Mouse (Mus musculus) ovary, postnatal 10 days (tissue): Measurements from ENCODE around the gene Ggps1.

Experiments
- DNase-seq: peaks from one replicate; pipeline ENCODE4 v3.0.0; 2022; ENCODE audit warnings: low spot score

The Ggps1 gene

DNA sequence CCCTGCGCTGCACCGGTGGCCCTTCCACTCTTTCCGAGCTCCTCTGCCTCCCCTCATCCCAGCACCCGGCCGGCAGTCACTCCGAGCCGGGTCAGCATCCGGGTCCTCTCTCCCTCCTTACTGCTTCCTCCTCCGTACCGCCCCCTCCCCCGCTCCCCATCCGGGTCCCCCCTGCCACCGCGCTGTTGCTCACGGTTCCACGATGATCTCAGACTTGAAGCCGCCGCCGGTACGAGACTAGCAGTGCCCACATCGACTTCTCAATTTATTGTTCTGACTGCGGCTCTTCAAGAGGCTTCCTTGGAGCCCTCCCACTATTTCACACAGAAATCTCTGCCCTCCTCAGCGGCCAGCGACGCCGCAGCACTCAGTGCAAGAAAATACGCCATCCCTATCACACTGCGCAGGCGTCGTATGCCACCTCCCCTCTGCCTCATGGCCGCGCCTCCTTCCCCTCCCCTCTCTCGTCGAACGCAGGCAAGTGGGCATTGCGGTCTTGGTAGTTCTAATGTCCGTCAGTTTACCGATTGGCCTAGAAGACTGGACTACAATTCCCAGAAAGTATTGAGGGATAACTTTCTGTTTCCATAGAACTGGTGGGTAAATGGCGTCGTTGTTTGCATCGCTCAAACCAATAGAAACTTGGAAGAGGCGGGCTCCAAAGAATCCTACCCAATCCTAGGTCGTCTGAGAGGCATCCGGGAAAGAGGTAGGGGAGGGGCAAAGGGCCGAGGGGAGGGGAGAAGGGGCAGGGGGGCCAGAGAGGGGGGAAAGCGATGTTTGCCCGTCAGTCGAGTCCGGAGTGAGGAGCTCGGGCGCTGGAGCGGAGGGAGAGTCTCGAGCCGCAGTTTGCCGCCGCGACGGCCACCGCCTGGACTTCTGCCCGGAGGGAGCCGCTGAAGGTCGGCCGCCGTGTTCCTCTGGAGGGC lies at the start of gene Ggps1, which contains the start of gene Arid4b:
Ggps1 (minus strand) TSS at position 476 of the 929 bp plus-strand sequence.
Arid4b (plus strand) TSS at position 220 of the 929 bp plus-strand sequence.
- peak; percentile 79 for DNase-seq

DNA sequence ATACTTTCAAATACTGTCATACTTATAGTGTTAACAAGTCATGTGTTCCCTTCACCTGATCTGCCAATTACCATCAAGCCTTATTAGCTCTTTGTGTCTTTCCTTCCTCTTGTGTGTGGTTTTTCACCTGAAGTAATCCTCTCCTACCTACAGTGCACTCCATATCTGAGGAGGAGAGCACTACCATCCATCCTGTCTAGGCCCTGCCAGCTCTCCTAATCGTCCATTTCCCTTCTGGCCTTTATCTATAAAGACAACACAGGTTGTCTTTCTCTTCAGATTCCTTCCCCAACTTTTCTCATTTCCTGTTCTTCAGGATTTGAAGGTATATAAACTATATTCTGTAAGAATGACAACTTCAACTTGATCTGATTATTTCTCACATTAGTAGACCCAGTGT lies 47.9 kb upstream of the Ggps1 start:
- no peak for DNase-seq

DNA sequence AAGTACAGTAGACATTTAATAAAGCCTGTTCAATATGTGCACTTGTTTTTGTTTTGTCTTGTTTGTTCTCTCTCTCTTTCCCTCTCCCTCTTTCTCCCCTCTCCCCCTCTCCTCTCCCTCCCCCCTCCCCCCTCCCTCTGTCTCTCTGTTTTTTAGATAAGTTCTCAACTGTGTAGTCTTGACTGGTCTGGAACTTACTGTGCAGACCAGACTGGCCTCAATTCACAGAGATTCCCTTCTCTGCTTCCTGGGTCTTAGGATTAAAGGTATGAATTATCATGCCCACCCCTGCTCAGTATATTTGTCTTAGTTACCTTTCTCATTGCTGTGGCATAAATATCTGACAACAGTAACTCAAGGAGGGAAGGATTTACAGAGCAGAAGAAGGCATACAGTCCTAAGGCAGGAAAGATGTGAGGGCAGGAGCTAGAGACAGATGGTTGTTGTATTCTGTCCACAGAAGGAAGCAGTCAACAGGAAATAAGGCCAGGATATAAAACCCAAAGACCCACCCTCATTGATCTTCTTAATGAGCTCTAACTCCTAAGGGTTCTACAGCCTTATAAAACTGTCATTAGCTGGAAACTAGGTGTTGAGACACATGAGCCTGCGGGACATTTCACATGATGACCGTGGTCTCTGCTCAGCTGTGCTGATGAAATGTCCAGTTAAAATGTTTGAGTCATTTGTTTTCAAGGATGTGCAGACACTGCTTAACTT lies 47.0 kb upstream of the Ggps1 start:
- DNase-seq = no peak

DNA sequence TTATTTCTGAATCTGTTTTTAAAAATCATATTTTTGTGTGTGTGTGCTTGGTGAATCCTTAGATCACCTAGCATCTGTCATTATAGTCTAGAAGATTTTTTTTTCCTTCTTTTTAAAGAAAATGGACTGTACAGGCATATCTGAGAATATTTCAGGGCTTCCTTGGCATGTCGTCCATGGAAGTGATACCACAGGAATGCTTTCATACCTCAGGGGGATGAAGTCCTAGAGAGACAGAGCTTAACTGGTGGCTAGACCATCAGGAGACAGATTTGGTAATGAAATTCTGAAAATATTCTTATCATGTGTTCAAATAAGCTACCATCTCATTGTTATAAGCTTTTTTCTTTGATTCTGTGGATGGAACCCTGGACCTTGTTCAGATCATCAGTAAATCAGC lies 39.7 kb upstream of the Ggps1 start:
- no peak for DNase-seq

DNA sequence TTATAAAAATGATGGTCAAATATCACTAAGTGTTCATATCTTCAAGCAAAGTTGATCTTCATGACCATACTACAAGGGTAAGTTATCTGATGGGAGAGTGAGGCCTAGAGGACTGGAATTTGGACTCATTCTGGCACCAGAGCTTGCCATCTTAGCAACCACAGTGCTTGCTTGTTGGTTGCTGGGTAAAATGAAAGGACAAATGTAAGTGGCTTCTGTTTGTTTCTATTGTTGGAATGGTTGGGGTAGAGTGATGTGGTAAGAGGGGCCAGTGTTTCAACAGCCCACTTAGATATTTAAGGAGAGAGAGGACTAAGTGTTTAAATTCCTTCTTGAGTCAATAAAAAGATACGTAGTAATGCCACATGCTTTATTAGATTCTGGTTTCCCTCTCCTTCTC lies 25.4 kb upstream of the Ggps1 start:
- DNase-seq = no peak

DNA sequence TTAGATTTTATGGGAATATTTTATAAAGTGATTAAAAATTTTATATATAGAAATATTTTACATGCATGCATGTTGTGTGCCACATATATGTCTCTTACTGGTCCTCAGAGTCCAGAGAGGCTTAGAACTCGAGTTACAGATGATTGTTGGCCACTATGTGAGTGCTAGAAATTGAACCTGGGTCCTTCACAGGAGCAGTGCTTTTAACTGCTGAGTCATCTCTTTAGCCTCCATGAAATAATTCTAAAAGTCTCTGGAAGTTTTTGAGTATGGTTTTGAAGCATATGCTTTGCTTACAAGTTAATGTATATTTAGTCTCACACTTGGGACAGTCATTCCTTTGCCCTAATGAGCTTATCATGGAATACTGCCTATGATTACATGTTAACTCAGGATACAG lies 12.0 kb upstream of the Ggps1 start:
- DNase-seq = no peak

DNA sequence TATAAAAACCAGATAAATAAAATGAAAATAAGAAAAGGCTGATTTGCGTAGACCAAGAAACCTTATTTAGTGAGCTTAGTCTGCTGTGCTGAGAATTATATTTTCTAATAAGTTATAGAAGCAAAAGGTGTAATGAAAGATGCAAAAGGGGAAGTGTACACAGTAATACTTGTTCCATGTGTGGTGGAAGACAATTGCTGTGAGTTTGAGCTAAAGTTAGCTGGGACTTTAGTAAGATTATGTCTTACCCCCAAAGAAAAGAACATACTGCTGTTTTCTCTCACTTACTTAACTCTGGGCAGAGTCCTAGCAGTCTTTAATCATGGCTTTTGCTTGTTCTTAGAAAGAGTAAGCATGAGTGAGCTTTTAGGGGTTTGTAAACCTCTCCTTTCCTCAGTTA lies 11.1 kb upstream of the Ggps1 start:
- no peak for DNase-seq

DNA sequence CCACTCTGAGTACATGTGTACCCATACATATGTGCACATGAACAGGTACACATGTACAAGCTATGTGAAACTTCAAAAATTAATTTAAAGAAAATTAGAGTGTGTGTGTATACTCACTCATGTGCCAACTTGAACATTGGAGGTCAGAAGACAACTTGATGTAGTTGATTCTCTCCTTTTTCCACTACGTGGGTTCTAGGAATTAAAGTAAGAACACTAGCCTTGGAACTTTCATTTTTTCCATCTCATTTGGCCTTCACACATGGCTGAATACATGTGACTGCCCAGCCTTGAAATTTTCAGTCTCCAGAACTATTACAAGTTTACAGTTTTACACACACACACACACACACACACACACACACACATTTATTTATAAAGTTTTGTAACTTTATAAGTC lies 6.0 kb upstream of the Ggps1 start:
- DNase-seq = no peak

DNA sequence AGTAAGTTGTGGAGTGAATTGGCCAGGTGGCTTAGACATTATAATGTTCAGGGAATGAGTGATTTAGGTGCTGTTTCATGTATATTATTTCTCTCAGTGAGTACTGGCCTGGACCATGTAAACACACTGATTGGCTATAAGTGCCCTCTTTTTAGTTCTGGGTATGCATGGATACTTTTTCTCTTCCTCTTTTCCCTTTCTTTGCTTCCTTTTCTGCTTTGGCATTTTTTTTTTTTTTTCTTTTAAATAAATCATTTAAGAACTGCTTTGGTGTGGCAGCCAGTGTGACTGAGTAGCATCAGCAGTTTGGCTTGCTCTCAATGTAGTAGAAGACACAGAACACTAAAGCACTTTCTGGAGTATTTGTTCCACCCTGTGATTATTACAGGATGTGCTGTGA lies 4.7 kb upstream of the Ggps1 start:
- no peak for DNase-seq

DNA sequence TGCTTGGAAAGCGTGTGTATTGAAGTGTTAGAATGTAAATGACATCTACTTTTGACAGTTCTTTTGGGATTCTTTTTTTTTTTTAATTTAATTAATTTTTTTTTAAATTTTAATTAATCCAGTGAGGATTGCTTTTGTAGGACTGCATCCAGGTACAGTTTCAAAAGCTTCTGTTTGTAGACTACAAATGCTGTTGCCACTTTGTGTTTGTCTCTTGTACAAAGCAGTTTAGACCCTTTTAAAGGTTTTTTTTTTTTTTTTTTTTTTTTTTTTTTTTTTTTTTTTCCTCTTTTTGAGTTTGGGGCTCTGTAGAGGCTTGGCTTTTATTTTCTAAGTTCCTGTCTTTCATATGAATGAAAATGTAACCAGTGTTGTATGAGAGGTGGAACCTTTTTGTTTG lies 2.4 kb upstream of the Ggps1 start:
- no peak for DNase-seq

DNA sequence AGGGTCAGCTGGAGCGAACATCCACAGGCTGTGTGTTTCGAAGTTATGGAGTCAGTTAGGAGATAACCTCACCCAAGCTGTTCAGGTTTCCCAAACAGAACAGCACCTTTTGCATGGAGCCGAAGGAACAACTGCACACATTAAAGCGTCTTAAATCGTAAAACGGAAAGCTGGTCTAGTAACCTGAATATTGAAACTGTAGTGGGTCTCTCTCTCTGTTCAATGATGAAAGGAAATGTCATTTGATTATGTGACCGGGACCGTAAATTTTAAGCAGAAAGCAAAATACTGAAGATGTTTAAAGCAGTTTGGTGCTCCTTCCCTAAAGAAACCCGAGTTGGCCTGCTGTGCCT lies 1.7 kb upstream of the Ggps1 start:
- DNase-seq = no peak

DNA sequence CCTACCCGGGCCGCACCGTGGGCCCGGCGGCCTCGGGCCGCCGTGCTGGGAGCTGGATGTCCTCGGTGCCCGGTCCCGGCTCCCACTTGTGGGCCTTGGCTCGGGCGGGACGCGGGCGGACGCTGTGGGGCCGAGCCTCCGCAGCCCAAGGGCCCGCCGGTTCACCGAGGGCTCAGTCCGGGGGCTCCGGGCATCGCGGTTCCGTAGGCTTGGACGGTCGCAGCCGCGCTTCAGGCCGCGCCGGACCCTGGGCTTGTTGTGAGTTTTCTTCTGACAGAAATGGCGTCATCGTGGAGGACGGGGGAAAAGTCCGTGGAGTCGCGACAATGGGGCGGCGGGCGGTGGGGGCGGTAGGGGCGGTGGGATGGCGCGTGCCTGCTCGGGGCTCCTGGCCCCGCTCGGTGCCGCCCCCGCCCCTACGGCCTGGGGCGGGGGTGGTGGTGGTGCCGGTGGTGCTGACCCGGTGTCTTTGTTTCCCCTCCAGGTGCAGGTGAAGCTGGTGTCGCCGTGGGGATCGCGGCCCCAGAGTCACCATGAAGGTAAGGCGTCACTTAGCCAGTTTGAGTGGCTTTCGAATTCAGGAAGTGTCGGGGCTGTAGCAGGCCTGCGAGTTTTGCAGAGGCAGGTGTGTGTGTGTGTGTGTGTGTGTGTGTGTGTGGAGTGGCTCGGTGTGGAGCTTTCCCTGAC lies 1.2 kb upstream of the Ggps1 start:
- no peak for DNase-seq

DNA sequence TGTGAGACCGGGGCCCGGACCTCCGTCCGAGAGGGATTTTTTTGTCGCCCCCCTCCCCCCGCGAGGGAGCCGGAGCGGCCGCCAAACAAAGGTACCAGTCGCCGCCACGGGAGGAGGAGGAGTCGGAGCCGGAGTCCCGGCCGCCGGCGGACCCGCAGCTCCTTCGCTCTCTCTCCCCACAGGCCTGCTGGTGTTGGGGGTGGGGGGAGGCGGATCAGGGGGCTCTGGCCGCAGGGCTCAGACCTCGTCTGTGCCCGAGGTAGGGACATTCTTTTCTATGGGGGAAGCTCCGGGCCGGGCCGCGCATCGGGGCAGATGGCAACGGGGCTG lies 619 bp upstream of the Ggps1 start:
- no peak for DNase-seq

DNA sequence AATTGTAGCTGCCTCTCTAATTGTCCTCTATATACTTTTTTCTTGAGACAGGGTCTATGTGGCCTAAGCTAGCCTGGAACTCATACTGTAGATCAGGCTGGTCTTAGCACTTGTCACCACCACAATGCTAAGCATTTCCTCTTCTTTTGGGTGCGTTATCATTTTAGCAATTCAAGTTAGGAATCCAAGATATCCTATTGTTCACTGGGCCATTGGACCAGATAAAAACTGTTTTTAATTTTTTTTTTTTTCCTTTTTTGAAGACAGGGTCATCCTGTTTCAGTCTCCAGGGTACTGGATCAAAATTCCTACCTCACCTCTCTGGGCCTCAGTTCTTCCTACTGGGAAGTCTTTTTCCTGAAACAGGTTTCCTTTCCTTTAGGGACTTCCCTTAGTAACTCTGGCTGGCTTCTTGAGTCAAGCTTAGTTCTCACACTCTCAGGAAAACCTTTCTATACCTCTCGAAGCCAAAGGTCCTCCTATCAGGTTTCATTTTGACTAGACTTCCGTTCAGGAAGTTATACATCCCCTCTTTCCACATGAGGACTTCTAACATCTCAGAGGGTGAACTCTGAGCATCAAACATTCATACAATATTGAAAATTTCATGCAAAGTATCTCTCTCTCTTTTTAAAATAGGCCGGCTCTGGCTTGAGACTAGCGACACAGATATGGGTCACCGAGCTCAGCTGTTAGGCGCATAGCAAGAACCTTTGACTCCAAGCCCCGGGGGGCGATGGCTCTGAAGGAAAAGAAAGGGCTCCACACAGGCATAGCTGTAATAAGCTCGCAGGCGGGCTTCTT lies 877 bp downstream of the Ggps1 start:
- DNase-seq = no peak

DNA sequence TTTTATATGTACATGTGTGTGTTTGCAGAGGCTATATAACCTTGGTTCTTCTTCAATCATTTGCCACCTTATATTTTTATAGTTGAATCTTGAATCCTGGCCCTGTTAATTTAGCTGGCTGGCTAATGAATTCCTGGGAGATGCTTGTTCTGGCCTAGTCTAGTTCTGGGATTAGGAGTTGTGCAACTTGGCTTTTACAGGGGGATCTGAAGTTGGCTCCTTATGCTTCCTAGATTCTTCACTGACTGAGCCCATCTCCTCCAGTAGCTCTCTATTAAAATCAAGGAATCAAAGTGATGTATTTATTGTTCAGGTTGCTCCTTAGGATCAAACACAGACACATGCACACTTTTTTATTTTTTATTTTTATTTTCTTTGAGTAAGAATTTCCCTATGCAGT lies 3.7 kb downstream of the Ggps1 start:
- no peak for DNase-seq

DNA sequence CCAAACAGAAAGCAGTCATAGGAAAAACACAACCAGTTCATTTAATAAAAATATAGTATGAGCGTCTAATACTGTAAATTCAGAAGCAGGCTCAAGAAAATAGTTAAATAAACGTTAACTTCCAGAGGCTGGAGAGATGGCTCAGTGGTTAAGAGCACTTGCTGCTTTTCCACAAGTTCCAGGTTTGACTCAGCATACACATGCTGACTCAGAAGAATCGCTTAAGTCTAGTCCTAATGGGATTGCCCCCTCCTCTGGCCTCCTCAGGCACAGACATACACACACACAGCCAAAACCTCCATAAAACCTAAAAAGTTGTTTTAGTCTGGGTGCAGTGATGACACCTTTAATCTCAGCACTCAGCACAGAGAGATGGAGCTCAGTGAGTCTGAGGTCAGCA lies 6.5 kb downstream of the Ggps1 start:
- no peak for DNase-seq

DNA sequence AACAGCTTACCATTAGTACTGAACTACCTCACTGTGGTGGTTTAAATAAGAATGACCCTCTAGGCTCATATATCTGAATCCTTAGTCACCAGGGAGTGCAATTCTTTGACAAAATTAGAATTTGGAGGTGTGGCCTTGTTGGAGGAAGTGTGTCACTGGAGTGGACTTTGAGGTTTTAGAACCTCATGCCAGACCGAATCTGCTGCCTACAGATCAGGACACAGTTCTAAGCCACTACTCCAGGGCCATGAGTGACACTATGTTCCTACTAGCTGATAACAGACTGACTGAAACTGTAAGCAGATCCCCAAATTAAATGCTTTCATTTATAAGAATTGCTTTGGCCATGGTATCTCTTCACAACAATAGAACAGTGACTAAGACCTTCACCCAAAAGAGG lies 13.4 kb downstream of the Ggps1 start:
- DNase-seq = no peak

DNA sequence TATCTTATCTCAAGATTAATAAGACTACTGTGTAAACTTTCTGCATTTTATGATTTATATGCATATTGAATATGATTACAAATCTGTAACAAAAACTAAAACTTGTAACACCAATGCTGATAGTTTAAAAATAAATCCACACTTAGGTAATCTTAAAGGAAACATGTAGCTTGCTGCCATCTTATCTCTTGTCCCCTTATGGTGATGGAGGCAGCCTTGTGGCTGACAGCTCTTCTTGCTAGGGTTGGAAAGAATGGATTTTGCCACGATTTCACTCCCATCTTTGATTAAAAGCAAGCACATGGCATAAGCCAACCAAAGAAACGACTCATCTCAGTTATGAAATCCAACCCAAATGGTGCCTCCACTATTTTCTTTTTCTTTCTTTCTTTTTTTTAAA lies 18.8 kb downstream of the Ggps1 start:
- no peak for DNase-seq

DNA sequence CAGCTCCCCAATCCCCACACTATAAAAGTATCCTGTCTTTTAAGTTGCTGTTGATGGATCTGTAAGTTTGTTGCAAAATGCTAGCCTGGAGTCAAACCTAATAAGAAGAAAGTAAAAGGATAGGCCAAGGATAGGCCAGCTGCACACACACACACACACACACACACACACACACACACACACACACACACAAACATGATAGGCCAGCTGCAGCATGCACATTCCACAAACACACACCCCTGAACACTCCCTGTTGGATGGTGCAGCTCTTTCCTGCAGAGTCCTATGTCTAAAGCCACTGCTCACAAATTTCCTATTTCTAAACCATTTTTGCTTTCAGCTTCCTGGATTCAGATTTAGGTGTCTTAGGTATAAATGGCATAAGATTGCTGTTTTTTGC lies 19.4 kb downstream of the Ggps1 start:
- DNase-seq = no peak

DNA sequence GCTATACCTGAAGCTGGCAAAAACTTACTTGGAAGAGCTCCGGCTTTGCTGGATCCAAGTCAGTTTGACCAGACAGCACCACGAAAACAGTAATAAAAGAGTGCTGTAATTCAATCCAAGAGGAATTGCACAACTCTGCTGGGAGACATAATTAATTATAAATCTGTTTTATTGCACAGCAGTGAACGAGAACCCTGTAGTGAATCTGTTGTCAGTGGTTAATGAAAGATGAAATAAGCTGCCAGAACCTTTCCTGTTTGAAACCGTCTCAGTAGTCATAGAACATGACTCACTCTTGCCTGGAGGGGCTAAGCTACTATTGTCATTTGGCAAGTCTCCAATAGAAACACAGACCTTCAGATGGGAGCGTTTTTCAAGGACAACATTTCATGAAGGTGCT lies 23.1 kb downstream of the Ggps1 start:
- DNase-seq = no peak

DNA sequence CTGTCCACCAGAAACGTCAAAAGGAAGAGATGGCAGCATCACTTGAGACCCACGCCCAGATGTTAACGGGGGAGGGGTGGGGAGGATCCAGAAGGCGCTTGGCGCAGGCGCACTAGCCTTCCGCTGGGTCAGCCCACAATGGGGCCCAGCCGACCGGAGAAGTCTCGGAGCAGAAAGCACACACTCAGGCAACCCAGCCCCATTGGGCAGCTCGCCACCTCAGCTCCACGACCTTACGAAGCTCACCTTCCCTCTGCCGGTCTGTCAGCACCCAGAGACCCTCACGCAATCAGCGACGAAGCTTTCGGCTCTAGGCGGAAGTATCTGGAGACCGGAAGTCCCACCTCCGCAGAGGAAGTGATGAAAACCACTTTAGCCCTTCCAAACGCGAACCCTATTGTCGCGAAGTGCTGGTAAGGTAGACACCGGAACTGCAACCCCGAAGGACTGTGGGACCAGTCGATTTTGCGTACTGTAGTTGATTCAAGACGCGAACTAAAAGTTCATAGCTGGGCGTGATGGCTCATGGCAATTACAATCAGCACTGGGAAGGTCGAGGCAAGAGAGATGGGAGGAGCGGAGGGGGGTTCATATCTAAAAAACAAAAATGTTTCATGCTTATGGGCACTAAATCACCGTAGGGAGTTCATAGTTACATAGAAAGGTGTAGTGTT lies 23.9 kb downstream of the Ggps1 start, which contains the start of gene Tbce:
Tbce (minus strand) TSS at position 347 of the 674 bp plus-strand sequence.
- peak; percentile 85 for DNase-seq

DNA sequence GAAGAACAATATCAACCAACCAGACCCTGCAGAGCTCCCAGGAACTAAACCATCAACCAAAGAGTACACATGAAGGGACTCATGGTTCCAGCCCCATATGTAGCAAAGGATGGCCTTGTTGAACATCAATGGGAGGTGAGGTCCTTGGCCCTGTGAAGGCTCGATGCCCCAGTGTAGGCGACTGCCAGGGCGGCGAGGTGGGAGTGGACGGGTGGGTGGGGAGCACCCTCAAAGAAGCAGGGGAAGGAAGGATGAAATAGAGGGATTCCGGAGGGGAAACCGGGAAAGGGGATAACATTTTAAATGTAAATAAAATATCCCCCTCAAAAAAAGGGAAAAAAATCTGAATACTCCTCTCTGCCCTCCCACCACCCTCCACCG lies 24.4 kb downstream of the Ggps1 start:
- no peak for DNase-seq
